Mouse (Mus musculus) CD8-positive naive resting alpha-beta T cell, adult 57 days (primary cell): ENCODE results near the gene AC131692.1. TPM values are rescaled to one million over a fixed set of nuclear protein-coding genes. Genes with fewer than 3 reads are reported as not detected.

Source experiments
- total RNA-seq: library from RNA; stranded (reverse); gene quantifications from one replicate; pipeline ENCODE4 v1.2.4, GENCODE M21; 2023

Gene AC131692.1
- total RNA-seq, 1 experiment from 2014 or later = not detected

Other genes starting within 250 kb of the AC131692.1 start
- 152 TPM for gene Frmd8, start 219.1 kb upstream of the AC131692.1 start, total RNA-seq
- 20.8 TPM for gene Slc25a45, start 216.6 kb upstream of the AC131692.1 start, total RNA-seq
- gene Tigd3, start 200.3 kb upstream of the AC131692.1 start, total RNA-seq = 1.7 TPM
- 147 TPM for gene Dpf2, start 181.4 kb upstream of the AC131692.1 start, total RNA-seq
- gene Cdc42ep2, start 169.6 kb upstream of the AC131692.1 start, total RNA-seq = 0.67 TPM
- gene Pola2, start 130.2 kb upstream of the AC131692.1 start, total RNA-seq = 63.5 TPM
- gene Slc22a20, start 108.3 kb upstream of the AC131692.1 start, total RNA-seq = not detected
- 143 TPM for gene Capn1, start 78.5 kb upstream of the AC131692.1 start, total RNA-seq
- gene Syvn1, start 47.8 kb upstream of the AC131692.1 start, total RNA-seq = 46.9 TPM
- 18.0 TPM for gene Mrpl49, start 36.6 kb upstream of the AC131692.1 start, total RNA-seq
- 3,401 TPM for gene Fau, start 36.6 kb upstream of the AC131692.1 start, total RNA-seq
- gene Znhit2, start 33.2 kb upstream of the AC131692.1 start, total RNA-seq = 11.9 TPM
- gene Tm7sf2, start 26.0 kb upstream of the AC131692.1 start, total RNA-seq = 18.8 TPM
- gene Vps51, start 17.2 kb upstream of the AC131692.1 start, total RNA-seq = 110 TPM
- not detected for gene Tmem262, start 14.4 kb upstream of the AC131692.1 start, total RNA-seq
- not detected for gene Gm28374, start 12.2 kb upstream of the AC131692.1 start, total RNA-seq
- 44.0 TPM for gene Zfpl1, start 9.5 kb upstream of the AC131692.1 start, total RNA-seq
- 0.89 TPM for gene Cdca5, start 9.4 kb upstream of the AC131692.1 start, total RNA-seq
- not detected for gene Naaladl1, start 11.4 kb downstream of the AC131692.1 start, total RNA-seq
- gene Sac3d1, start 24.2 kb downstream of the AC131692.1 start, total RNA-seq = 9.6 TPM
- 32.0 TPM for gene Snx15, start 33.9 kb downstream of the AC131692.1 start, total RNA-seq
- gene Batf2, start 46.6 kb downstream of the AC131692.1 start, total RNA-seq = not detected
- gene Arl2, start 47.1 kb downstream of the AC131692.1 start, total RNA-seq = 26.0 TPM
- gene Majin, start 90.0 kb downstream of the AC131692.1 start, total RNA-seq = not detected
- gene Gpha2, start 132.0 kb downstream of the AC131692.1 start, total RNA-seq = not detected
- gene Ppp2r5b, start 141.5 kb downstream of the AC131692.1 start, total RNA-seq = 21.7 TPM
- 156 TPM for gene Atg2a, start 147.2 kb downstream of the AC131692.1 start, total RNA-seq
- 86.5 TPM for gene Ehd1, start 182.3 kb downstream of the AC131692.1 start, total RNA-seq
- gene Cdc42bpg, start 212.0 kb downstream of the AC131692.1 start, total RNA-seq = 9.1 TPM
- 46.4 TPM for gene Men1, start 240.6 kb downstream of the AC131692.1 start, total RNA-seq
- 585 TPM for gene Map4k2, start 246.7 kb downstream of the AC131692.1 start, total RNA-seq